Mouse (Mus musculus) intestine, embryonic 14.5 days (tissue): ENCODE results near the gene Hist1h2bb. TPM values are rescaled to one million over a fixed set of nuclear protein-coding genes. Genes with fewer than 3 reads are reported as not detected.

ENCODE experiments used
- ATAC-seq: fragments of 200-750 bp; cut with Nextera tagmentation; replicated peaks from 2 replicates; pipeline ENCODE4 v1.8.0; 2017; ENCODE audit warnings: low read depth, moderate number of reproducible peaks, moderate TSS enrichment, moderate library complexity; ENCODE audit not compliant: low FRiP score, low TSS enrichment
- DNase-seq: peaks from one replicate; pipeline ENCODE4 v3.0.0-alpha.2; 2018; ENCODE audit warnings: low spot score
- H3K27ac ChIP-seq: fragments of 300-500 bp; sonication (generic); 2 replicates; pipeline ENCODE4 v1.5.1; 2014; ENCODE audit warnings: low read depth, mild to moderate bottlenecking, control low read depth
- H3K27me3 ChIP-seq: fragments of 300-500 bp; sonication (generic); replicated peaks from 2 replicates; pipeline ENCODE4 v1.6.1; 2014; ENCODE audit warnings: low read length, control low read depth; ENCODE audit not compliant: control insufficient read depth, insufficient read depth
- H3K36me3 ChIP-seq: fragments of 300-500 bp; sonication (generic); 2 replicates; pipeline ENCODE4 v1.6.1; 2014; ENCODE audit warnings: low read length, control low read depth; ENCODE audit not compliant: control insufficient read depth, insufficient read depth
- H3K4me1 ChIP-seq: fragments of 300-500 bp; sonication (generic); replicated peaks from 2 replicates; pipeline ENCODE4 v1.6.1; 2014; ENCODE audit warnings: low read length, control low read depth, mixed read lengths; ENCODE audit not compliant: control insufficient read depth, insufficient read depth
- H3K4me2 ChIP-seq: fragments of 300-500 bp; sonication (generic); 2 replicates; pipeline ENCODE4 v1.6.1; 2014; ENCODE audit warnings: low read length
- H3K4me3 ChIP-seq: fragments of 300-500 bp; sonication (generic); 2 replicates; pipeline ENCODE4 v1.5.1; 2014; ENCODE audit warnings: low read depth, low read length, control low read depth, mixed read lengths
- H3K9ac ChIP-seq: fragments of 300-500 bp; sonication (generic); 2 replicates; pipeline ENCODE4 v1.6.1; 2014; ENCODE audit warnings: mild to moderate bottlenecking, low read length
- H3K9me3 ChIP-seq: fragments of 300-500 bp; sonication (generic); 2 replicates; pipeline ENCODE4 v1.6.1; 2016; ENCODE audit warnings: low read length, control low read depth; ENCODE audit not compliant: control insufficient read depth
- WGBS: fragments of 180-500 bp; shearing (Covaris S2); extraction: QIAGEN DNeasy Blood & Tissue Kit; methylation state at CpG from one replicate; pipeline ENCODE4 v1.1.7; 2014; 5-methylcytosine and 5-hydroxymethylcytosine counted together
- polyA plus RNA-seq: library from polyadenylated mRNA; unstranded; fragments of >200 nt; fragmentation: Nextera tagmentation; extraction: Ambion mirVana; gene quantifications from 2 replicates; pipeline ENCODE4 v1.2.1, GENCODE M21; 2014

Hist1h2bb gene
- polyA plus RNA-seq, 1 experiment from 2014 or later, result 5.0 TPM

DNA sequence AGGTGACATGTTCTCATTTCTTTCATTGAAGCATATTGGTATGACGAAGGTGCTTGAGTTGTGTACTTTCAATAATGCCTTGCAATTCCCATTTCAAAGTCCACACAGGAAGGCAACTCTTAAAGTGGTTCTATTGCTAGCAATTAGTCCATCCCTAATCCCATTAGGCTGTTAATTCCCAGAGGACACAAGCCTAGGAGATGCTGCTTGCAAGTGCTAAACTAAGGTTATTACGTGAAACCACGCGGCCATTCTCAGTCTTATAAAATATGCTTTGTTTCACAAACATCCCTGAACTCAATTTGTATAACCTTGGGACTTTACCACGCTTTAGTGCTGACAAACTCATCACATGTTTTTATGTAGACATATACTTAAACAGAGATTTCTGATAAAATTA is 9.4 kb upstream of the Hist1h2bb start:
- no peaks in the 10 kb centered on the region for H3K9me3 ChIP-seq
- H3K27ac ChIP-seq, result no peak overlapping the region
- 83% methylated on average over 5 of the region's 5 CpGs for WGBS
- H3K4me3 ChIP-seq, result no peak overlapping the region
- DNase-seq (no peak), ATAC-seq (no peak)
- H3K36me3 ChIP-seq, result no peaks in the 10 kb centered on the region
- H3K9ac ChIP-seq, result no peak overlapping the region
- H3K27me3 ChIP-seq, result no peaks in the 10 kb centered on the region
- H3K4me1 ChIP-seq, result peaks cover 12% of the 10 kb centered on the region
- H3K4me2 ChIP-seq, result no peak overlapping the region

DNA sequence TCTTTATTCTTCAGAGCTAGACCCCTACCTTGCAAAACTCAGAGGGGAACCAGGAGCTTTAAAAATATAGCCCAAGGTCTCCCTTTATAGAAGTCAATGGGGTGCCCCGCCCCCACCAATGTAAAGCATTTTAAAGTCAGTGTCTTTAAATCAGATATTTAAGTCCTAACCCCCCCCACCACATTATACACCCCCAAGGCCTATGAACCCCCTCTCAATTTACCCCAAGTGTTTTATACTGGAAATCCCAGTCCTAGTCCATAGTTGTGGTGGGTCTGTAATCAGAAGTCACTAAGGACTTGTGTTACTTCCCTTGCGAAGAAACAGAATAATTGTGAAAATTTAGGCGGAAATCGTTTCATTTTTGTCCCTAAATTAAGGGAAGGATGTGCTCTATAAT is 8.5 kb upstream of the Hist1h2bb start:
- Histone ChIP-seq H3K9ac (peak overlapping the region; percentile 81), H3K27ac (peak overlapping the region; percentile 97), H3K36me3 (no peaks in the 10 kb centered on the region), H3K9me3 (no peaks in the 10 kb centered on the region), H3K4me1 (peaks cover 12% of the 10 kb centered on the region), H3K4me2 (peak overlapping the region; percentile 62), H3K27me3 (no peaks in the 10 kb centered on the region), H3K4me3 (peak overlapping the region; percentile 49)
- 27% methylated on average over 4 of the region's 4 CpGs for WGBS
- DNase-seq, result no peak
- no peak for ATAC-seq

DNA sequence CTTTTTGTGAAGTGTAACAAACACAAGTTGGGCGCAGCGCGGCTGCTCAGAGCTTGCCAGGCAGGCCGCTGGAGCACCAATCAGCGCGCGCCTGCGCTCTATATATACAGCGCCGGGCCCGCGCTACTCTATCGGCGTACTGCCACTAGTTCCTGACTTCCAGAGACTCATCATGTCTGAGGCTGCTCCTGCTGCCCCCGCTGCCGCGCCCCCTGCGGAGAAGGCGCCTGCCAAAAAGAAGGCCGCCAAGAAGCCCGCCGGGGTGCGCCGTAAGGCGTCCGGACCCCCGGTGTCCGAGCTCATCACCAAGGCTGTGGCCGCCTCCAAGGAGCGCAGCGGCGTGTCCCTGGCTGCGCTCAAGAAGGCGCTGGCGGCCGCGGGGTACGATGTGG is 7.9 kb upstream of the Hist1h2bb start, which contains the start of gene Hist1h1c:
Gene Hist1h1c, plus strand, starts transcription at position 132 of the 392 bp plus-strand sequence.
- DNase-seq (peak; percentile 99), ATAC-seq (peak; percentile 90)
- under 1% methylated on average over 31 of the region's 38 CpGs for WGBS
- peak within 1 kb of the TSS; percentile 49 for H3K4me3 ChIP-seq
- H3K4me1 ChIP-seq, result peaks cover 12% of the 10 kb centered on the region
- no peaks in the 10 kb centered on the region for H3K27me3 ChIP-seq
- H3K36me3 ChIP-seq, result no peaks in the 10 kb centered on the region
- H3K4me2 ChIP-seq, result peak within 1 kb of the TSS; percentile 62
- peak within 1 kb of the TSS; percentile 97 for H3K27ac ChIP-seq
- peak within 1 kb of the TSS; percentile 81 for H3K9ac ChIP-seq
- H3K9me3 ChIP-seq, result no peaks in the 10 kb centered on the region

DNA sequence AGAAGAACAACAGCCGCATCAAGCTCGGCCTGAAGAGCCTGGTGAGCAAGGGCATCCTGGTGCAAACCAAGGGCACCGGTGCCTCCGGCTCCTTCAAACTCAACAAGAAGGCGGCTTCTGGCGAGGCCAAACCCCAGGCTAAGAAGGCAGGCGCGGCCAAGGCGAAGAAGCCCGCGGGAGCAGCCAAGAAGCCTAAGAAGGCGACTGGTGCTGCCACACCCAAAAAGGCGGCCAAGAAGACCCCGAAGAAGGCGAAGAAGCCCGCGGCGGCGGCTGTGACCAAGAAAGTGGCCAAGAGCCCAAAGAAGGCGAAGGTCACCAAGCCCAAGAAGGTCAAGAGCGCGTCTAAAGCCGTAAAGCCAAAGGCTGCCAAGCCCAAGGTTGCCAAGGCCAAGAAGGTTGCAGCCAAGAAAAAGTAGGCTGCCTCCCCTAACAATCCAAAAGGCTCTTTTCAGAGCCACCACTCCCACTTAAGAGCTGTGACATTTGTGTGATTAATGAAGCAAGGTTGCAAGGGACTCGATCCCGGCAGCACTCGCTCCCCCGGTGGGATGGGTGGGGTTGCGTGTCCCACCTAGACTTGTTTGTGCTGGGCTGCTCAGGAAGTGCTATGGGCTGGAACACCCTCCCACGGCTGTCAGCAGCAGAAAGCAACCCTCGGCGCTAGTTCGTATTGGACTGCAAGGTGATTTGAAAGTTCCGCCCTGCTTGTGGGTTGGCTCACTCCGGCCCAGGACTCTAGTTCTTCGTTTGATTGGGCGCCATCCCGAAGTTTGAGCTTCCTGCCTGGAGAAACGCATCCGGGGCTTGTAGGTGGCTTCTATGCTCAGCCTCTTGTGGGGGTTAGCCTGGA is 7.2 kb upstream of the Hist1h2bb start:
- H3K4me3 ChIP-seq, result peak overlapping the region; percentile 49
- H3K9ac ChIP-seq, result peak overlapping the region; percentile 81
- peak overlapping the region; percentile 97 for H3K27ac ChIP-seq
- ATAC-seq (peak; percentile 90), DNase-seq (peak; percentile 97)
- no peaks in the 10 kb centered on the region for H3K9me3 ChIP-seq
- under 1% methylated on average over 39 of the region's 39 CpGs for WGBS
- peak overlapping the region; percentile 62 for H3K4me2 ChIP-seq
- H3K4me1 ChIP-seq, result peaks cover 16% of the 10 kb centered on the region
- no peaks in the 10 kb centered on the region for H3K36me3 ChIP-seq
- no peaks in the 10 kb centered on the region for H3K27me3 ChIP-seq

DNA sequence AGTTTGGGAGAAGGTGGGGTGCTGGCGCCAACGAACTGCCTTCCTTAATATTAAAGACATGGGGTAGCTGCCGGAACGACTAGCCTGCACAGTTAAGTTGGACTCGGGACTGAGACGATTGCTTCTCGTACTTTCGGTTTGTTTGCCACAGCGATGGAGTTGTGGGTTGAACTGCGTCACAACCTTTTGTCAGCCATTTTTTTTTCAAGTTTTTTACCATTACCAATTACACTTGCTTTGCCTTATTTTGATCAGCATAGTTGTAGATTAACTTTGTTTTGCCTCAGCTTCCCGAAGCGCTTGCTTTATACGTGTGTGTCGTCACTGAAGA is 6.6 kb upstream of the Hist1h2bb start:
- Histone ChIP-seq H3K36me3 (no peaks in the 10 kb centered on the region), H3K9ac (peak overlapping the region; percentile 81), H3K27ac (peak overlapping the region; percentile 97), H3K27me3 (no peaks in the 10 kb centered on the region), H3K4me3 (peak overlapping the region; percentile 49), H3K4me1 (peaks cover 20% of the 10 kb centered on the region), H3K4me2 (peak overlapping the region; percentile 62), H3K9me3 (no peaks in the 10 kb centered on the region)
- under 1% methylated on average over 14 of the region's 14 CpGs for WGBS
- peak; percentile 96 for DNase-seq
- peak; percentile 51; the same call in 1 of the 2 replicates for ATAC-seq

DNA sequence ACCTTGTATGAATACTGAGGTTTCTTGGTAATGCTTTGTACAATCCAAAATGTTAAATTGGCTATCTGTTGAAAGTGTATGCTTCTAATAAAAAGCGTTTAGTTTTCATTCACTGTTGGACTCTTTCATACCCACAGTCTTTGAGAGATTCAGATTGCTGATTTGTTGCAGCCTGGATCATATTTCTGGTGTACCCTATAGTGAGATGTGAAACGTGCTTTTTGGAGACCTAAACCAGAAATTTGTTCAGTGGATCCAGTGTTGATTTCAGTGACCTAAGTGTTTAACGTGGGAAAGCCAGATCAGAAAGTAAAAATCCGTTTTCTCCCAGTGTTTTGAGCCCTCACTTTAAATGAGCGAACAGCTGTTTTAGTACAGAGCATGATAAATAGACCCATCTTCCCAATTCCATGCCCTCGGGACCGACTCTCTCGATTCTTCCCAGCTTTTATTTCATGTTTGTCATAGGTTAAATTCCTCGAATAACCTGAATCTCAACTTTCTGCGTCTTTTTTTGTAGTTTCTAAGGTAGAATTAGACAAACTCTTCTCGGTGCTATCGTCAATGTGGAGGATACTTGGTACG is 6.2 kb upstream of the Hist1h2bb start:
- H3K9ac ChIP-seq, result peak overlapping the region; percentile 81

DNA sequence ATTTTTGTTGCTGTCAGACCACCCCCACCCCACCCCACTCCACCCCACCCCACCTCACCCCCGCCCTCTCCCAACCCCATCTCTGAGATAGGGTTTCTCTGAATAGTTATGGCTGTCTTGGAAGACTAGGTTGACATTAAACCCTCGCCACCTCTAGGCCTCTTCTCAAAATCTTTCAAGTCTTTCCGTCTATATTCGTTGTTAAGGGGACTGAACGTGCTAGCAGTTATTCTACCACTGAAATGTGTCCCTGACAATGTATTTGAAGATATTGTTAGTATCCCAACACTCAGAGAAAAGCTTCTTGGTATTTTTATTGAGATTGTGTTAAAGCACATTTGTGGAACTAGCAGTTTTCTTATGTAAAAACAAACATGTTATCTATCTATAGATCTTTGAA is 5.6 kb upstream of the Hist1h2bb start:
- H3K9ac ChIP-seq, result no peak overlapping the region

More for the DNA sequence above, 6.2 kb upstream of the Hist1h2bb start:
- peak overlapping the region; percentile 62 for H3K4me2 ChIP-seq
- no peaks in the 10 kb centered on the region for H3K36me3 ChIP-seq
- no peaks in the 10 kb centered on the region for H3K27me3 ChIP-seq
- DNase-seq (no peak), ATAC-seq (no peak)
- H3K9me3 ChIP-seq, result no peaks in the 10 kb centered on the region
- H3K4me1 ChIP-seq, result peaks cover 20% of the 10 kb centered on the region
- H3K27ac ChIP-seq, result peak overlapping the region; percentile 97
- peak overlapping the region; percentile 49 for H3K4me3 ChIP-seq
- WGBS, result 27% methylated on average over 13 of the region's 13 CpGs

DNA sequence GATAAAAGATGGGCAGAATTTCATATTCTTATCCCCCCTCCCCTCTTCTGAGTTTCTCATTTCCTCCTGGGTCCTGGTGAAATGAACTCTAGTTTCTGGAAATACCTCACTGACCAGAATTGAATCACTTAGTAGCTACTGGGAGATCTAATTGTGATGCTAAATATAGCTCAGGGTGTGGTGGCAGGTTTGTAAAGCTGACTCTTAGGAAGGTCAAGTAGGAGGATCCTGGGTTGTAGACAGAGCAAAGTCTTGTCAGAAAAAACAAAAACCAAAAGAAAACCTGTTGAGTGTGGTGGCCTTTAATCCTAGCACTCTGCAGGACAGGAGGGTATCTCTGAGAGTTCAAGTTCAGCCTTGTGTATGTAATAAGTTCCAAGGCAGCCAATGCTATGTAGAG is 4.5 kb upstream of the Hist1h2bb start:
- no peak overlapping the region for H3K4me2 ChIP-seq
- H3K9ac ChIP-seq, result no peak overlapping the region
- DNase-seq (no peak), ATAC-seq (no peak)
- no peaks in the 10 kb centered on the region for H3K27me3 ChIP-seq
- no peaks in the 10 kb centered on the region for H3K9me3 ChIP-seq
- no peak overlapping the region for H3K27ac ChIP-seq
- H3K36me3 ChIP-seq, result no peaks in the 10 kb centered on the region
- no peak overlapping the region for H3K4me3 ChIP-seq
- H3K4me1 ChIP-seq, result peaks cover 20% of the 10 kb centered on the region

More for the DNA sequence above, 5.6 kb upstream of the Hist1h2bb start:
- DNase-seq (no peak), ATAC-seq (no peak)
- Histone ChIP-seq H3K4me3 (no peak overlapping the region; the same call in 1 of the 2 replicates), H3K27me3 (no peaks in the 10 kb centered on the region), H3K4me2 (peak overlapping the region; percentile 62), H3K27ac (peak overlapping the region; percentile 97), H3K9me3 (no peaks in the 10 kb centered on the region), H3K4me1 (peaks cover 20% of the 10 kb centered on the region), H3K36me3 (no peaks in the 10 kb centered on the region)
- 73% methylated on average over 5 of the region's 5 CpGs for WGBS
